Mouse (Mus musculus) cerebellum, adult 2 months (tissue): ENCODE results near the gene Fbxo3.

Experiments
- CTCF ChIP-seq: fragments of 200-500 bp; IDR thresholded peaks from 2 replicates; pipeline ENCODE4 v1.5.1; 2011; ENCODE audit warnings: low read depth, mild to moderate bottlenecking, control low read depth, low read length, moderate library complexity, borderline replicate concordance; ENCODE audit not compliant: insufficient read depth
- POLR2A ChIP-seq: fragments of 200-500 bp; IDR thresholded peaks from 2 replicates; pipeline ENCODE4 v1.6.1; 2011; ENCODE audit warnings: low read length, control low read depth, borderline replicate concordance; ENCODE audit not compliant: insufficient read depth

GRCm38 (mm10) chr2:103991303-103991702, 36.2 kb upstream of the Fbxo3 start:
- TF ChIP-seq POLR2A (no peak), CTCF (no peak)
